Mouse (Mus musculus) adrenal gland, postnatal 10 days (tissue): ENCODE results near the gene Spaar. TPM values are rescaled to one million over a fixed set of nuclear protein-coding genes. Genes with fewer than 3 reads are reported as not detected.

Experiments
- DNase-seq: peaks from one replicate; pipeline ENCODE4 v3.0.0; 2021; ENCODE audit warnings: mixed read lengths
- total RNA-seq, 2 experiments: library from RNA; stranded (reverse); gene quantifications; 2 replicates each; pipeline ENCODE4 v1.2.3; 2021

Gene Spaar
- total RNA-seq, 2 experiments from 2014 or later: 4.1 to 4.3 TPM

DNA sequence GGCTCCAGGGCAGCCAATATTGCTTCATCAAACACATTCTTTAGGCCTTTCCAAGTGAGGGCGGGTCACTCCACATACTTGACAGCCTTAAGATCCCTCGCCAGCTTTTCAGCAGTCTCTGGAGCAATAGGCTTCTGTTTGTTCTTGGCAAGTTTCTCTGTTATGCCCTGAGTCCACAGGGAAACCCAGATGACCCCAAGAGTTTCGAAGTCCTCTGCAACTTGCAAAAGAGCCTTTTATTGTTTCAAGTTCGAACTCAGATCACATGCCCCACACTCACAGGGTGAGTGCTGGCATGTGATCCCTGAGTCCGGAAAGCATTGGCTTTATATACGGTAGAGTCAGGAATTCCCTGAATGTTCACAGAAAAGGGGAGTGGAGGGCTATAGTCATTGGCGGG, 69.1 kb downstream of the Spaar start:
- DNase-seq: peak; percentile 35

Other genes with a start within 250 kb of the Spaar start
- under 1 TPM; 0.51 to 0.64 TPM for gene Sit1, start 246.3 kb upstream of the Spaar start, total RNA-seq
- gene Ccdc107, start 237.1 kb upstream of the Spaar start, total RNA-seq: 10 to 100 TPM; 41.1 to 45.5 TPM
- gene Arhgef39, start 230.3 kb upstream of the Spaar start, total RNA-seq: 10 to 100 TPM in 1 of 2 experiments, 1 to 10 TPM in 1; 6.2 to 10.9 TPM
- under 1 TPM; 0.76 to 0.90 TPM for gene Car9, start 223.1 kb upstream of the Spaar start, total RNA-seq
- 100 to 1,000 TPM; 203 to 822 TPM for gene Tpm2, start 206.3 kb upstream of the Spaar start, total RNA-seq
- gene Creb3, start 167.7 kb upstream of the Spaar start, total RNA-seq: 100 to 1,000 TPM in 1 of 2 experiments, 10 to 100 TPM in 1; 90.4 to 108 TPM
- 100 to 1,000 TPM; 171 to 192 TPM for gene Tln1, start 167.3 kb upstream of the Spaar start, total RNA-seq
- gene Rgp1, start 151.3 kb upstream of the Spaar start, total RNA-seq: 10 to 100 TPM; 41.7 to 54.1 TPM
- 10 to 100 TPM; 10.5 to 15.4 TPM for gene Gba2, start 151.2 kb upstream of the Spaar start, total RNA-seq
- 1 to 10 TPM; 1.8 to 1.9 TPM for gene Msmp, start 145.5 kb upstream of the Spaar start, total RNA-seq
- gene Npr2, start 98.1 kb upstream of the Spaar start, total RNA-seq: 10 to 100 TPM; 30.1 to 48.3 TPM
- gene Spag8, start 76.4 kb upstream of the Spaar start, total RNA-seq: under 1 TPM; 0.57 to 0.79 TPM
- 100 to 1,000 TPM; 106 to 111 TPM for gene Hint2, start 73.6 kb upstream of the Spaar start, total RNA-seq
- gene Tmem8b, start 61.1 kb upstream of the Spaar start, total RNA-seq: 10 to 100 TPM in 1 of 2 experiments, 1 to 10 TPM in 1; 6.6 to 10.7 TPM
- under 1 TPM; 0.15 to 0.36 TPM for gene Fam221b, start 60.9 kb upstream of the Spaar start, total RNA-seq
- not detected for gene Olfr70, start 29.2 kb upstream of the Spaar start, total RNA-seq
- gene Olfr71, start 19.8 kb upstream of the Spaar start, total RNA-seq: not detected
- 1 to 10 TPM; 5.5 to 6.0 TPM for gene Hrct1, start 2.8 kb upstream of the Spaar start, total RNA-seq
- not detected for gene Olfr159, start 41.0 kb downstream of the Spaar start, total RNA-seq
- gene Olfr156, start 93.9 kb downstream of the Spaar start, total RNA-seq: not detected
- gene Olfr157, start 110.2 kb downstream of the Spaar start, total RNA-seq: not detected
- not detected for gene Olfr155, start 121.5 kb downstream of the Spaar start, total RNA-seq
- gene Reck, start 145.5 kb downstream of the Spaar start, total RNA-seq: 10 to 100 TPM; 17.1 to 18.1 TPM
- 10 to 100 TPM; 10.7 to 14.9 TPM for gene Glipr2, start 227.4 kb downstream of the Spaar start, total RNA-seq